16 mouse cellular contexts compared by ENCODE assay signal in the genomic region with DNA sequence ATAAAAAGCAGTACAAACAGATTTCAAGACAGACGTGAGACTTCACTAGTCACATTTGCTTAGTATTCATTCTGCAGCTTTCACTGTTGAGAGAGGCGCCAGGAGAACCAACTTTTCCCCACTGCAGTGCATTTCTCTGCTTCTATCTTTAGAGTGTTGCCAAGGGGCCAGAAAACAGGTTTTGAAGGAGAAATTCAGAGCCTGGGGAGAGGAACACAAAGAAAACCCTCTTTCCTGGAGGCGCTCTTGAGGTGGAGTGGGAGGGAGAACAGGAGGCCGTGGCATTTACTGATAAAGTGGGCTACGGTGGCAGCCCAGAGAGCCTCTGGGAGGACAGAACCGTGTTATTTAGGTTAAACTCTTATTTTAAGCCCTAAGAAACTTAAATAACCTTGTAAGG. TPM values are rescaled to one million over a fixed set of nuclear protein-coding genes. Genes with fewer than 3 reads are reported as not detected.
A peak's percentile ranks its signal among the peaks of the same experiment; 100 is the strongest.
DNase-seq lines count a peak whose midpoint lies in the region; ATAC-seq and TF ChIP-seq lines count a peak whose summit lies in the region.
"Had no signal": no experiment of that assay in that cellular context is flagged by ENCODE, and none has a peak within 500 bp of the region (broad histone marks: within the 10 kb centered on the region; RNA-seq: fewer than 3 reads in every experiment).

No protein-coding gene starts in this region.

- peak overlapping the region; percentile 80 for H3K27ac ChIP-seq in heart, embryonic 12.5 days (ENCODE audit: poor library complexity, severe bottlenecking)
- no peak overlapping the region for H3K27ac ChIP-seq in heart, adult 2 months
- H3K27ac ChIP-seq in layer of hippocampus, adult 2 months: peak overlapping the region; percentile 21; the same call in 1 of the 2 replicates
- peak overlapping the region; percentile 59 for H3K27ac ChIP-seq in liver, embryonic 13.5 days
- H3K27ac ChIP-seq in forebrain, embryonic 14.5 days (ENCODE audit: low read depth, low read length): no peak overlapping the region
- H3K27ac ChIP-seq: liver, embryonic 14.5 days; midbrain, embryonic 15.5 days had no signal

- 33% methylated on average over 6 of the region's 6 CpGs for WGBS in heart, embryonic 12.5 days
- WGBS in heart, adult 2 months: 79% methylated on average over 6 of the region's 6 CpGs
- 32% methylated on average over 6 of the region's 6 CpGs for WGBS in liver, embryonic 13.5 days (ENCODE audit: insufficient replicate concordance)
- WGBS in forebrain, embryonic 14.5 days: 71% methylated on average over 6 of the region's 6 CpGs

- H3K27me3 ChIP-seq in heart, embryonic 12.5 days (replicated peaks): no peaks in the 10 kb centered on the region
- H3K27me3 ChIP-seq in heart, adult 2 months (ENCODE audit: control insufficient read depth, insufficient read depth, low read length): no peaks in the 10 kb centered on the region
- no peaks in the 10 kb centered on the region for H3K27me3 ChIP-seq in liver, embryonic 13.5 days
- H3K27me3 ChIP-seq in forebrain, embryonic 14.5 days (replicated peaks; ENCODE audit: control insufficient read depth, insufficient read depth, low read length): no peaks in the 10 kb centered on the region
- H3K27me3 ChIP-seq: midbrain, embryonic 15.5 days had no signal

- no peak for TF ChIP-seq CTCF in heart, adult 2 months (IDR thresholded peaks at IDR 0.05)
- no peak for TF ChIP-seq CTCF in layer of hippocampus, adult 2 months (conservative IDR thresholded peaks at IDR 0.05)

- H3K4me3 ChIP-seq in heart, embryonic 12.5 days: no peak overlapping the region
- no peak overlapping the region for H3K4me3 ChIP-seq in heart, adult 2 months
- no peak overlapping the region for H3K4me3 ChIP-seq in layer of hippocampus, adult 2 months
- H3K4me3 ChIP-seq in liver, embryonic 13.5 days (replicated peaks): no peak overlapping the region
- no peak overlapping the region for H3K4me3 ChIP-seq in forebrain, embryonic 14.5 days (ENCODE audit: low read depth, low read length)
- H3K4me3 ChIP-seq: midbrain, embryonic 15.5 days had no signal

- ATAC-seq in heart, embryonic 12.5 days (ENCODE audit: insufficient number of reproducible peaks, low FRiP score): no peak
- ATAC-seq in liver, embryonic 13.5 days (ENCODE audit: low read depth): no peak
- no peak for ATAC-seq in forebrain, embryonic 14.5 days
- ATAC-seq: midbrain, embryonic 15.5 days had no signal

- H3K9me3 ChIP-seq in heart, embryonic 12.5 days (replicated peaks): no peaks in the 10 kb centered on the region
- no peaks in the 10 kb centered on the region for H3K9me3 ChIP-seq in liver, embryonic 13.5 days (replicated peaks)
- H3K9me3 ChIP-seq in forebrain, embryonic 14.5 days (replicated peaks; ENCODE audit: control insufficient read depth, low read length): no peaks in the 10 kb centered on the region
- H3K9me3 ChIP-seq: G1E; midbrain, embryonic 15.5 days had no signal

- H3K4me1 ChIP-seq in heart, embryonic 12.5 days (replicated peaks): peaks cover 38% of the 10 kb centered on the region
- peaks cover 5% of the 10 kb centered on the region for H3K4me1 ChIP-seq in heart, adult 2 months (ENCODE audit: control insufficient read depth, insufficient read depth, low read length)
- peaks cover 21% of the 10 kb centered on the region for H3K4me1 ChIP-seq in liver, embryonic 13.5 days (replicated peaks)
- H3K4me1 ChIP-seq in forebrain, embryonic 14.5 days (ENCODE audit: control insufficient read depth, insufficient read depth, low read length): no peaks in the 10 kb centered on the region

- TF ChIP-seq POLR2A in heart, adult 2 months (IDR thresholded peaks at IDR 0.05; ENCODE audit: insufficient read depth, low read depth, low read length): no peak

- no peak overlapping the region for H3K9ac ChIP-seq in heart, embryonic 12.5 days
- H3K9ac ChIP-seq in heart, adult 2 months (ENCODE audit: low read depth, low read length): no peak overlapping the region
- no peak overlapping the region for H3K9ac ChIP-seq in liver, embryonic 13.5 days
- H3K9ac ChIP-seq in forebrain, embryonic 14.5 days (ENCODE audit: low read length): no peak overlapping the region
- H3K9ac ChIP-seq: liver, embryonic 14.5 days; midbrain, embryonic 15.5 days had no signal

- DNase-seq in heart, adult 2 months: no peak
- DNase-seq in layer of hippocampus, adult 2 months (ENCODE audit: low spot score in 2 of 2): peak in 1 of 2 experiments; percentile 19
- DNase-seq in layer of hippocampus, adult 8-10 months (ENCODE audit: low spot score in 2 of 2): no peak
- DNase-seq in brain, adult 2 months (ENCODE audit: low read depth, low spot score): peak; percentile 70
- no peak for DNase-seq in liver, embryonic 13.5 days
- DNase-seq in urinary bladder, postnatal 36 days (ENCODE audit: low spot score in 2 of 2): no peak
- no peak for DNase-seq in forebrain, embryonic 14.5 days (ENCODE audit: low spot score)
- DNase-seq: adrenal gland, postnatal 36 days; cerebellum, adult 11-12 months; kidney, adult 8-10 months; thymus, postnatal 25 days had no signal

- no peak overlapping the region for H3K4me2 ChIP-seq in heart, embryonic 12.5 days
- no peak overlapping the region for H3K4me2 ChIP-seq in liver, embryonic 13.5 days
- H3K4me2 ChIP-seq in forebrain, embryonic 14.5 days (ENCODE audit: low read length): no peak overlapping the region
- H3K4me2 ChIP-seq: midbrain, embryonic 15.5 days had no signal

- no peaks in the 10 kb centered on the region for H3K79me2 ChIP-seq in heart, adult 2 months (replicated peaks; ENCODE audit: control insufficient read depth, insufficient read depth, low read length)

- intact Hi-C loops in heart, adult 2 months (cut with DNase I): no loop called here

- TF ChIP-seq EP300 in heart, adult 2 months (IDR thresholded peaks at IDR 0.05; ENCODE audit: insufficient read depth, low read depth, low read length): no peak

- peaks cover 7% of the 10 kb centered on the region for H3K36me3 ChIP-seq in heart, embryonic 12.5 days
- no peaks in the 10 kb centered on the region for H3K36me3 ChIP-seq in heart, adult 2 months (ENCODE audit: control insufficient read depth, insufficient read depth, low read length)
- H3K36me3 ChIP-seq in liver, embryonic 13.5 days: peaks cover 36% of the 10 kb centered on the region
- peaks cover 16% of the 10 kb centered on the region for H3K36me3 ChIP-seq in forebrain, embryonic 14.5 days (ENCODE audit: control insufficient read depth, insufficient read depth, low read length)

RNA-seq across cellular contexts. Expression of a gene that starts 33.3 kb away (rescaled TPM):
- polyA plus RNA-seq in heart, embryonic 12.5 days (2016; fragmentation: Nextera tagmentation; extraction: Ambion mirVana): 0.10 TPM in 1 of 2 replicates, not detected in the other
- under 1 TPM; 0.16 to 0.39 TPM for total RNA-seq in heart, adult 2 months (2021)
- 0.20 and 0.39 TPM in 2 replicates for polyA plus RNA-seq in heart, adult 2 months (2012; rRNA removed)
- 1 to 10 TPM in 1 of 2 experiments, under 1 TPM in 1; 0.54 to 1.0 TPM for total RNA-seq in layer of hippocampus, adult 2 months (2021)
- total RNA-seq in layer of hippocampus, adult 8-10 months (2022): under 1 TPM; 0.55 to 0.94 (median 0.79) TPM
- not detected in 2 replicates for polyA plus RNA-seq in liver, embryonic 13.5 days (2015; fragmentation: Nextera tagmentation; extraction: Ambion mirVana)
- polyA plus RNA-seq in forebrain, embryonic 14.5 days (2014; fragmentation: Nextera tagmentation; extraction: Ambion mirVana): not detected in 2 replicates
- total RNA-seq: adrenal gland, postnatal 36 days had no signal
- polyA plus RNA-seq: C2C12, G1E had no signal

Comparison
In these comparisons a context has a peak if more than half of its experiments do, and no peak if none do; other contexts are left out.
1. H3K27ac ChIP-seq: peak in heart, embryonic 12.5 days (single experiment), layer of hippocampus, adult 2 months (single experiment) and liver, embryonic 13.5 days (single experiment); none in heart, adult 2 months (single experiment) and forebrain, embryonic 14.5 days (single experiment).